Mouse (Mus musculus) midbrain, embryonic 15.5 days (tissue): ENCODE measurements around the gene Inpp4a. TPM values are rescaled to one million over a fixed set of nuclear protein-coding genes. Genes with fewer than 3 reads are reported as not detected.

Experiments
- ATAC-seq: fragments of 200-750 bp; cut with Nextera tagmentation; replicated peaks from 2 replicates; pipeline ENCODE4 v1.8.0; 2017; ENCODE audit warnings: moderate TSS enrichment
- H3K27ac ChIP-seq: fragments of 300-500 bp; sonication (generic); 2 replicates; pipeline ENCODE4 v1.5.1; 2015; ENCODE audit warnings: mild to moderate bottlenecking, inconsistent platforms
- H3K27me3 ChIP-seq: fragments of 300-500 bp; sonication (generic); replicated peaks from 2 replicates; pipeline ENCODE4 v1.6.1; 2015; ENCODE audit warnings: inconsistent platforms
- H3K36me3 ChIP-seq: fragments of 300-500 bp; sonication (generic); replicated peaks from 2 replicates; pipeline ENCODE4 v1.6.1; 2015; ENCODE audit warnings: inconsistent platforms
- H3K4me1 ChIP-seq: fragments of 300-500 bp; sonication (generic); 2 replicates; pipeline ENCODE4 v1.6.1; 2015; ENCODE audit warnings: inconsistent platforms
- H3K4me2 ChIP-seq: fragments of 300-500 bp; sonication (generic); 2 replicates; pipeline ENCODE4 v1.6.1; 2015; ENCODE audit warnings: inconsistent platforms, mild to moderate bottlenecking, moderate library complexity
- H3K4me3 ChIP-seq: fragments of 300-500 bp; sonication (generic); 2 replicates; pipeline ENCODE4 v1.5.1; 2015; ENCODE audit warnings: mild to moderate bottlenecking, inconsistent platforms
- H3K9ac ChIP-seq: fragments of 300-500 bp; sonication (generic); 2 replicates; pipeline ENCODE4 v1.6.1; 2015; ENCODE audit warnings: mild to moderate bottlenecking, inconsistent platforms
- H3K9me3 ChIP-seq: fragments of 300-500 bp; sonication (generic); 2 replicates; pipeline ENCODE4 v1.6.1; 2016; ENCODE audit warnings: inconsistent platforms
- WGBS: fragments of 180-500 bp; shearing (Covaris S2); methylation state at CpG from one replicate; pipeline ENCODE4 v1.1.7; 2015; ENCODE audit warnings: mixed read lengths; 5-methylcytosine and 5-hydroxymethylcytosine counted together
- polyA plus RNA-seq: library from polyadenylated mRNA; unstranded; fragments of >200 nt; fragmentation: Nextera tagmentation; extraction: Ambion mirVana; gene quantifications from 2 replicates; pipeline ENCODE4 v1.2.1, GENCODE M21; 2015

The Inpp4a gene
- polyA plus RNA-seq, 1 experiment from 2014 or later, result 77.4 TPM

- Histone ChIP-seq H3K27ac (no peak overlapping the region), H3K9me3 (no peaks in the 10 kb centered on the region), H3K4me1 (no peaks in the 10 kb centered on the region), H3K4me2 (no peak overlapping the region), H3K27me3 (no peaks in the 10 kb centered on the region), H3K36me3 (peaks cover 5% of the 10 kb centered on the region; the same call in 1 of the 2 replicates), H3K4me3 (no peak overlapping the region), H3K9ac (no peak overlapping the region)
- no peak for ATAC-seq
- 60% methylated on average over 4 of the region's 4 CpGs for WGBS
Measured at GRCm38 (mm10) chr1:37401687-37402086, 102.0 kb downstream of the Inpp4a start.

- Histone ChIP-seq H3K4me1 (no peaks in the 10 kb centered on the region), H3K4me2 (no peak overlapping the region), H3K9ac (no peak overlapping the region), H3K36me3 (peaks cover 9% of the 10 kb centered on the region; the same call in 1 of the 2 replicates), H3K4me3 (no peak overlapping the region), H3K9me3 (no peaks in the 10 kb centered on the region), H3K27me3 (no peaks in the 10 kb centered on the region), H3K27ac (no peak overlapping the region)
- no peak for ATAC-seq
- 81% methylated on average over 2 of the region's 2 CpGs for WGBS
Measured at GRCm38 (mm10) chr1:37405137-37405536, 105.5 kb downstream of the Inpp4a start.

GRCm38 (mm10) chr1:37407228-37407627 is 107.6 kb downstream of the Inpp4a start:
- H3K4me3 ChIP-seq, result no peak overlapping the region
- no peaks in the 10 kb centered on the region for H3K4me1 ChIP-seq
- no peaks in the 10 kb centered on the region for H3K9me3 ChIP-seq
- H3K36me3 ChIP-seq, result peaks cover 9% of the 10 kb centered on the region; the same call in 1 of the 2 replicates
- ATAC-seq, result no peak
- H3K4me2 ChIP-seq, result no peak overlapping the region
- 88% methylated on average over 8 of the region's 8 CpGs for WGBS
- no peak overlapping the region for H3K9ac ChIP-seq
- no peaks in the 10 kb centered on the region for H3K27me3 ChIP-seq
- H3K27ac ChIP-seq, result no peak overlapping the region

GRCm38 (mm10) chr1:37408059-37408458 is 108.4 kb downstream of the Inpp4a start:
- H3K36me3 ChIP-seq, result peaks cover 9% of the 10 kb centered on the region; the same call in 1 of the 2 replicates
- H3K4me2 ChIP-seq, result no peak overlapping the region
- H3K4me3 ChIP-seq, result no peak overlapping the region
- H3K9ac ChIP-seq, result no peak overlapping the region
- 90% methylated on average over 8 of the region's 8 CpGs for WGBS
- no peak overlapping the region for H3K27ac ChIP-seq
- no peak for ATAC-seq
- no peaks in the 10 kb centered on the region for H3K9me3 ChIP-seq
- H3K4me1 ChIP-seq, result no peaks in the 10 kb centered on the region
- no peaks in the 10 kb centered on the region for H3K27me3 ChIP-seq

- no peak overlapping the region for H3K9ac ChIP-seq
- H3K4me1 ChIP-seq, result no peaks in the 10 kb centered on the region
- ATAC-seq, result no peak
- no peak overlapping the region for H3K4me2 ChIP-seq
- H3K9me3 ChIP-seq, result no peaks in the 10 kb centered on the region
- no peak overlapping the region for H3K4me3 ChIP-seq
- WGBS, result 70% methylated on average over 3 of the region's 3 CpGs
- no peak overlapping the region for H3K27ac ChIP-seq
- no peaks in the 10 kb centered on the region for H3K27me3 ChIP-seq
- peaks cover 9% of the 10 kb centered on the region; the same call in 1 of the 2 replicates for H3K36me3 ChIP-seq
Measured at GRCm38 (mm10) chr1:37408678-37409077, 109.0 kb downstream of the Inpp4a start.

GRCm38 (mm10) chr1:37409647-37410046 is 110.0 kb downstream of the Inpp4a start:
- Histone ChIP-seq H3K9ac (no peak overlapping the region), H3K36me3 (peaks cover 5% of the 10 kb centered on the region; the same call in 1 of the 2 replicates), H3K4me1 (no peaks in the 10 kb centered on the region), H3K27ac (no peak overlapping the region), H3K4me3 (no peak overlapping the region), H3K4me2 (no peak overlapping the region), H3K9me3 (no peaks in the 10 kb centered on the region), H3K27me3 (no peaks in the 10 kb centered on the region)
- no peak for ATAC-seq

GRCm38 (mm10) chr1:37415394-37415793 is 115.7 kb downstream of the Inpp4a start:
- Histone ChIP-seq H3K4me3 (no peak overlapping the region), H3K9ac (no peak overlapping the region)
- 87% methylated on average over 1 of the region's 1 CpGs for WGBS

GRCm38 (mm10) chr1:37419420-37419819 is 119.8 kb downstream of the Inpp4a start:
- H3K36me3 ChIP-seq, result peaks cover 31% of the 10 kb centered on the region; the same call in 1 of the 2 replicates

More at GRCm38 (mm10) chr1:37415394-37415793, 115.7 kb downstream of the Inpp4a start:
- Histone ChIP-seq H3K27ac (no peak overlapping the region), H3K36me3 (peaks cover 23% of the 10 kb centered on the region; the same call in 1 of the 2 replicates), H3K4me1 (no peaks in the 10 kb centered on the region), H3K4me2 (no peak overlapping the region), H3K27me3 (no peaks in the 10 kb centered on the region), H3K9me3 (no peaks in the 10 kb centered on the region)
- ATAC-seq, result no peak

GRCm38 (mm10) chr1:37427144-37427875 is 127.6 kb downstream of the Inpp4a start:
- 94% methylated on average over 8 of the region's 8 CpGs for WGBS
- H3K27me3 ChIP-seq, result no peaks in the 10 kb centered on the region
- H3K4me3 ChIP-seq, result no peak overlapping the region
- peaks cover 9% of the 10 kb centered on the region; the same call in 1 of the 2 replicates for H3K36me3 ChIP-seq
- H3K4me2 ChIP-seq, result no peak overlapping the region
- H3K9ac ChIP-seq, result no peak overlapping the region
- H3K9me3 ChIP-seq, result 0 out of 2 replicates have a peak, but pooled peaks cover 5% of the 10 kb centered on the region
- no peak for ATAC-seq
- no peak overlapping the region for H3K27ac ChIP-seq
- peaks cover 30% of the 10 kb centered on the region for H3K4me1 ChIP-seq

More at GRCm38 (mm10) chr1:37419420-37419819, 119.8 kb downstream of the Inpp4a start:
- H3K9ac ChIP-seq, result no peak overlapping the region
- no peak overlapping the region for H3K27ac ChIP-seq
- WGBS, result 100% methylated on average over 1 of the region's 1 CpGs
- no peak for ATAC-seq
- no peaks in the 10 kb centered on the region for H3K4me1 ChIP-seq
- no peaks in the 10 kb centered on the region for H3K27me3 ChIP-seq
- no peak overlapping the region for H3K4me3 ChIP-seq
- 0 out of 2 replicates have a peak, but pooled peaks cover 5% of the 10 kb centered on the region for H3K9me3 ChIP-seq
- H3K4me2 ChIP-seq, result no peak overlapping the region

- peaks cover 38% of the 10 kb centered on the region for H3K4me1 ChIP-seq
- no peak for ATAC-seq
- peak overlapping the region; percentile 92 for H3K4me3 ChIP-seq
- H3K36me3 ChIP-seq, result peaks cover 13% of the 10 kb centered on the region; the same call in 1 of the 2 replicates
- 0 out of 2 replicates have a peak, but pooled peaks cover 5% of the 10 kb centered on the region for H3K9me3 ChIP-seq
- WGBS, result 82% methylated on average over 2 of the region's 2 CpGs
- no peak overlapping the region for H3K27ac ChIP-seq
- H3K27me3 ChIP-seq, result no peaks in the 10 kb centered on the region
- peak overlapping the region; percentile 93; the same call in 1 of the 2 replicates for H3K9ac ChIP-seq
- peak overlapping the region; percentile 81 for H3K4me2 ChIP-seq
Measured at GRCm38 (mm10) chr1:37428911-37429310, 129.2 kb downstream of the Inpp4a start.

GRCm38 (mm10) chr1:37429366-37430296 is 130.0 kb downstream of the Inpp4a start, which contains the start of the genes Coa5 and Unc50:
Gene Coa5 (minus strand): TSS chr1:37430103.
Gene Unc50 (plus strand): TSS chr1:37430139.
- H3K4me2 ChIP-seq, result peak within 1 kb of the TSS; percentile 94
- H3K27me3 ChIP-seq, result no peaks in the 10 kb centered on the region
- H3K27ac ChIP-seq, result peak within 1 kb of the TSS; percentile 80
- H3K4me1 ChIP-seq, result peaks cover 38% of the 10 kb centered on the region
- peak; percentile 98 for ATAC-seq
- H3K9me3 ChIP-seq, result no peaks in the 10 kb centered on the region
- WGBS, result 3% methylated on average over 57 of the region's 57 CpGs
- peak within 1 kb of the TSS; percentile 93 for H3K9ac ChIP-seq
- peak within 1 kb of the TSS; percentile 92 for H3K4me3 ChIP-seq
- H3K36me3 ChIP-seq, result peaks cover 11% of the 10 kb centered on the region; the same call in 1 of the 2 replicates
